Mouse (Mus musculus): ENCODE results near the gene Tmprss13.

Gene Tmprss13

DNA sequence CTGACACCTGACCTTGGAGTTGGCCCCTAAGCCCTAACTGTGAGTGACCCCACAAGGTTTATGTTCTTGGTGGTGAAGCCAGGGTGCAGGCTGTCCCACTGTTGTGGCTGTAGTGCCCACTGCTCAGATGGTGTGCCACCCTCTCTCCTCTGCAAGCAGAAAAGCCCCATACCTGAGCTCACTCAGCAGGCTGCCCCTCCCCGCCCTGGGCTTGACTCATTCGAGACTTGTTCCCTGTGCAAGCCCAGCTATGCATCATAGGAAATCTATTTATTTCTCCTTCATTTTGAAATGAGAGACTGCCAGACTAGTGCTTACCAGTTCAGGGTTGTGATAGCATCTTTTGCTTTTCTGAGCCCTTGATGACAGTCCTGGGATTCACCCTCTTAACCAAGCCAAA lies 18.5 kb downstream of the Tmprss13 start:
- no peak for DNase-seq

- peak in 1 of 2 experiments; percentile 31 for DNase-seq
Measured at GRCm38 (mm10) chr9:45343066-45343465, 24.2 kb downstream of the Tmprss13 start.

GRCm38 (mm10) chr9:45345516-45345915 lies 26.6 kb downstream of the Tmprss13 start:
- DNase-seq: peak; percentile 67 to 68

GRCm38 (mm10) chr9:45346276-45346675 lies 27.4 kb downstream of the Tmprss13 start:
- peak in 1 of 2 experiments; percentile 31 for DNase-seq

DNA sequence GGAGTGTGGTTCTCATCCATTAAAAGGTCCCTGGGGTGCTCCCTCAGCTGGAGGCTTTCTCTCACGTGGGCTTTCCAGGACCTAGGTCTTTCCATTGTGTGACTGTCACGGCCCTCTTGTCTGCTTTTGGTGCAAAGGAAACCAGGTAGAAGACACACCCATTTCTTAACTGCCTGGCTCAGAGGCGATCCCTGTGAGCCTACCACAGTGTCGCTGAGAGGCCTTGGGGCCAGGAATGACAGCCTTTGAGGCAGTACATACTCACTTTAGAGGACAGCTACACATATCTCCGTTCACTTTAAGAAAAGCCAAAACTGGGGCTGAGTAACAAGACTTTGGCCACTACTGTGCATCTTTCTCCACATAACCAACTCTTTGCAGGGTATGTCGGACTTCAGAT lies 29.7 kb downstream of the Tmprss13 start:
- no peak for DNase-seq

- no peak for DNase-seq
Measured at GRCm38 (mm10) chr9:45349181-45349580, 30.3 kb downstream of the Tmprss13 start.

- no peak for DNase-seq
Measured at GRCm38 (mm10) chr9:45349851-45350250, 31.0 kb downstream of the Tmprss13 start.

GRCm38 (mm10) chr9:45355192-45355591 lies 36.3 kb downstream of the Tmprss13 start:
- DNase-seq: no peak

DNA sequence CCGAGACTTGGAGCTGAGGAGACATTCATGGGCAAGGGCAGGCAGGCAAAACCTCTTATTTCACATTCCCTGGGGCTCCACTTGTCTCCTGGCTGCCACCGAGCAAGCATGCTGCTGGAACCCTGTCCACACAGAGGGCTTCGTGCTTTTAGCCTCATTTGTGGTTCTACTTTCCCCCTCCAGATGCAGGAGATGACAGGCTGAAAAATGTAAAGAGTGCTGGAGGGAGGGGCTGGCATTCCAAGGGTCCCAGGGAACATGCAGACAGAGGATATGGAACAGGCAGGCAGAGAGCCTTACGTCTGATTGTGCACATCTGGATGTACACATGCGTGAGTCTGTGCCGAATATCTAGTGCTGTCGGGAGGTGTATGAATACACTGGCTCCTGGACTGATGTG lies 39.5 kb downstream of the Tmprss13 start:
- DNase-seq: no peak

GRCm38 (mm10) chr9:45362051-45362461 lies 43.2 kb downstream of the Tmprss13 start:
- peak; percentile 76 to 87 for DNase-seq

GRCm38 (mm10) chr9:45363639-45364214 lies 44.8 kb downstream of the Tmprss13 start:
- peak; percentile 72 to 78 for DNase-seq

- DNase-seq: peak in 1 of 2 experiments; percentile 55
Measured at GRCm38 (mm10) chr9:45367716-45368115, 48.8 kb downstream of the Tmprss13 start.

- no peak for DNase-seq
Measured at GRCm38 (mm10) chr9:45368341-45368901, 49.5 kb downstream of the Tmprss13 start.

DNA sequence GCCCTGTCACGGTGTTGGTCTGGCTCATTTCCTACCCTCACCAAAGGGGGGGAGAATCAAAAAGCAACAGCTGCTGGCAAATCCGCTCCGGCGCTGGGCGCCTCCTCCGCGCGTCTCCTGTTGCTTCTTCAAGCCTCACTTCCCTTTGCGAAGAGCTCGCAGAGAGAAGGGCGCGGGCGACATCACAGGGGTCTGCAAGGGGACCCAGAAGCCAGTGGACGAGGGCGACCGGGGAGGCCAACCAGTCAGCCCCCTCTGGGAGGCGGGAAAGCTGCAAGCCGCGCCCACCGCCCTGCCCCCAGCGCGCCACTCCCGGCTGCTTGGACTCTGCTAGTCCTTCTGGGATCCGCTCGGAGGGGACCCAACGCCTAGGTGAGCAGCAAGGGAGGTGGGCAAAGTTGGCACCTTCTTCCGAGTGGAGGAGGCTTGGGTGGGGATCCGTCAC lies 51.2 kb downstream of the Tmprss13 start, which contains the start of gene Fxyd6:
Gene Fxyd6, plus strand, starts transcription at position 69 of the 445 bp plus-strand sequence.
- peak; percentile 68 to 75 for DNase-seq

DNA sequence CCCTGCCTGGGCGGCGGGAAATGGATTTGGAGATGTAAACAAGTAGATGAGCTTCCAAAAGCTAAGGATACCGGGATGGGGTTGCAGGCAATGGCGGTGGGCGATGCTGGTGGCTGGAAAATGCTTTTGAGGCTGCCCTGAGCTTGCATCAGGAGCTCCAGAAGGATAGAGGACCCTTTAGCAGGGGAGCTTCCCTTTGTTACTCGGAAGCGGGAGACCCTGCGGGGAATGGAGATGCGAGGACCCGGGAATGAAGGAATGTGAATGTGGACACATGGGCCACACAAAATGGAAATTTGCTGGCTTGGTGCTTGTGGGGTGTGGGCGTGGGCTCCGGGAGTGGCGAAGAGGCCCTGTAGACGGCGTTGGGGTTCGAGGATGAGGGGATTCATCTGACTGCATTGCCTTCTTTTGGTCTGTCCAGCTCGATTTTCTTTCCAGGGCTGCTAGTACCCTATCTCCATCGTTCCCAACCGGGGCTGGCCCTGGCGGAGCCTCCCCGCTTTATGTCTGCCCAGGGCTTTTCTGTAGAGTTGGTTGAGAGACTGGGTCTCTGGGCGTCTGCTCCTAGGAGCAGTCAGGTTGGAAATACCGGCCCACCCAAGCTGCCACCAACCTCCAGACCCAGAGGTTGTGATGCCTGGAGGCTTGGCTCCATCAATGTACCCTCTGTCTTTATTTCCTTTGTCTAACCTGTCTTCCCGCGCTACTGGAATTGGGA lies 51.9 kb downstream of the Tmprss13 start:
- no peak for DNase-seq

- no peak for DNase-seq
Measured at GRCm38 (mm10) chr9:45371337-45371707, 52.4 kb downstream of the Tmprss13 start.

DNA sequence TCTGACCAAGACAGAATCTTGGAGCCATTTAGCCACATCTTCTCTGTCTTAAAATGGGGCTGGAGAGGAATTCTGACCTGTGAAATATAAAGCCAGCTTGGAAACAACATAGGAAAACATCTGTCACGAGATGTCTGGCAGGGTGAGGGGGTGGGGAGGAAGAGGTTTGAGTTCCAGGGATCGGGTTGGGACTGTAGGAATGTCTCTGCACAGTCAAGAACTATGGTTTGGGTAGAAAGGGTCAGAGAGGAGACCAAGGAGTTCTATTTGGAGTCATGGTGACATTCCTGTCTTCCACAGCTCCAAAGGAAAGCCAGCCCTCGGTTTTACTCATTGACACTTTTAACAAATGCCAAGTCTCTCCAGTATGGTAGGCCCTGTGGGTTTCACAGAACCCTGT lies 55.0 kb downstream of the Tmprss13 start:
- no peak for DNase-seq

GRCm38 (mm10) chr9:45374988-45375502 lies 56.1 kb downstream of the Tmprss13 start:
- no peak for DNase-seq

DNA sequence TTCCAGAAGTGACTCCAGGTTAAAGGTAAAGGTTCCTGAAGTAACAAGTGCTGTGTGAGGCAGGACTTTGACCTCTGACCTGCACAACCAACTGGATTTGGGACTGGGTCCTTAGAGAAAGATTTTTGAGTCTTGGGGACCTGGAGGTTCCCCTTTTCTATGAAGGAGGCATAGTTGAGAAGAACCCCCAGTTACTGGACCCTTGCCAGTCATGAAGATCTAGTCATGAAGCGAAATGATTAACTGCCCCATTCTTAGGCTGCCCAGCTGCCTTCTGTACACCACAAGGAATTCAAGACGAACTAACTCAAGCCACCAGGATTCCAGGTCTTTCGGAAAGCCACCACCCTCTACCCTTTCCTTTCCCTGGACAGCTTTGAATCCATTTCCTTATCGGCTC lies 57.5 kb downstream of the Tmprss13 start:
- no peak for DNase-seq

DNA sequence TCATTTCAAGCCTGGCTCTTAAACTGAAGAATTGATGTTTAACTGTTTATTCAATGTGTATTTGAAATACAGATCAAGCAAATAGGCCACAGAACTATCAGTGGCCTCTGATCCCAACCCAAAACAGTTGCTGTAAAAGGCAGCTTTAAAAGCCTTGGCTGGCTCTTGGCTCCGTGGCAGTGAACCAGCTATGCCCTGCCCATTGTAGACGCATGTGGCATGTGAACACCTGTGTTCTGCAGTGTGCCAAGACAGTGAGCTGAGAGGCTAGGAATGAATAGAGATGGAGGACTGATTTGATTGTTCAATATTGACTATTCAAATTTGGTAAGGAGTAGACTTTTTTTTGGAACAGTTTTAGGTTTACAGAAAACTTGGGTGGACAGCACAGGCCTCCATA lies 58.0 kb downstream of the Tmprss13 start:
- peak; percentile 72 to 82 for DNase-seq

- DNase-seq: peak; percentile 68 to 77
Measured at GRCm38 (mm10) chr9:45380411-45381251, 61.7 kb downstream of the Tmprss13 start.

GRCm38 (mm10) chr9:45382336-45382735 lies 63.4 kb downstream of the Tmprss13 start:
- DNase-seq: peak in 1 of 2 experiments; percentile 46

DNA sequence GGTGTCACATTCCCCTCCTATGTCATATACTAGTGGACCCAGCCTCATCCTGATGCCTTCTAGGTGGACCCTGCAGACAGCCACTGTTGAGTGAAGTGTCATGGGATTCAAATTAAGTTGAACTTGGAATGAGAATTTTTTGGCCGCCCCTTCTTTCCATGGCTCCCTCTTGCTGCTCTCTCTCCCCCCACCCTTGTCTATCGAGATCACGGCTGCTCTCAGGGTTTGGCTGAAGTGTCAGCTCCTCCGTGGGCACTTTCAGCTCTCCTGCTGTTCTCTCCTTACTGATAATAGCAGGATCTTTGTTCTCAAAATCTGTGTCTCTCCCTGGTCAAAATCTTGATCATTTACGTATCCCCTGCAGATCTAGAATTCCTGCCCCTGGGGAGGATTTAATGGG lies 63.9 kb downstream of the Tmprss13 start:
- DNase-seq: no peak
